Mouse (Mus musculus) MEL (cell line): Measurements from ENCODE around the gene Tmem79. TPM values are rescaled to one million over a fixed set of nuclear protein-coding genes. Genes with fewer than 3 reads are reported as not detected.
"Not testable (repeated sequence)": the region's sequence is repeated elsewhere in the genome, so short reads cannot be mapped to it uniquely, and the experiment has no call there.

Source experiments
- DNase-seq: peaks from one replicate; pipeline ENCODE4 v3.0.0; 2011; ENCODE audit warnings: low read depth, low spot score
- H3K27ac ChIP-seq: 2 replicates; pipeline ENCODE4 v1.5.1; 2012; ENCODE audit warnings: low read depth, mild to moderate bottlenecking, control low read depth, low read length, moderate library complexity; ENCODE audit not compliant: control insufficient read depth
- H3K27me3 ChIP-seq, 2 experiments: fragments of 150-350 bp in 1 of 2; sonication (generic) in 1 of 2; 2 replicates each; pipeline ENCODE4 v1.6.1; 2012; ENCODE audit warnings: low read length in 2 of 2, mild to moderate bottlenecking in 2 of 2, improper control_type of control experiment in 1 of 2, moderate library complexity in 1 of 2; ENCODE audit not compliant: insufficient read depth in 2 of 2, control insufficient read depth in 1 of 2
- H3K36me3 ChIP-seq, 2 experiments: 2 replicates each; pipeline ENCODE4 v1.6.1; 2012 to 2014; ENCODE audit warnings: low read length in 2 of 2, improper control_type of control experiment in 1 of 2, inconsistent platforms in 1 of 2, mild to moderate bottlenecking in 1 of 2; ENCODE audit not compliant: insufficient read depth in 2 of 2, control insufficient read depth in 1 of 2
- H3K4me1 ChIP-seq, 2 experiments: fragments of 150-350 bp in 1 of 2; sonication (generic) in 1 of 2; 2 replicates each; pipeline ENCODE4 v1.6.1; 2012; ENCODE audit warnings: low read length in 2 of 2, improper control_type of control experiment in 1 of 2, mild to moderate bottlenecking in 1 of 2; ENCODE audit not compliant: insufficient read depth in 2 of 2, control insufficient read depth in 1 of 2
- H3K4me3 ChIP-seq, 2 experiments: fragments of 150-350 bp in 1 of 2; sonication (generic) in 1 of 2; 2 replicates each; pipeline ENCODE4 v1.5.1; 2012; ENCODE audit warnings: low read depth in 2 of 2, low read length in 2 of 2, mild to moderate bottlenecking in 2 of 2, moderate library complexity in 2 of 2, control low read depth in 1 of 2, improper control_type of control experiment in 1 of 2; ENCODE audit not compliant: control insufficient read depth in 1 of 2, insufficient read depth in 1 of 2
- H3K79me2 ChIP-seq: 2 replicates; pipeline ENCODE4 v1.6.1; 2012; ENCODE audit warnings: mild to moderate bottlenecking, low read length, moderate library complexity; ENCODE audit not compliant: control insufficient read depth, poor library complexity, insufficient read depth
- H3K9ac ChIP-seq: 2 replicates; pipeline ENCODE4 v1.6.1; 2012; ENCODE audit warnings: low read depth, mild to moderate bottlenecking, control low read depth, low read length, moderate library complexity; ENCODE audit not compliant: control insufficient read depth, poor library complexity, severe bottlenecking
- H3K9me3 ChIP-seq: fragments of 150-350 bp; sonication (generic); replicated peaks from 2 replicates; pipeline ENCODE4 v1.6.1; 2012; ENCODE audit warnings: mild to moderate bottlenecking, low read length, improper control_type of control experiment, moderate library complexity; ENCODE audit not compliant: insufficient read depth
- BHLHE40 ChIP-seq: IDR thresholded peaks from 2 replicates; pipeline ENCODE4 v1.6.1; 2012; ENCODE audit warnings: low read depth, mild to moderate bottlenecking, inconsistent platforms, low read length, improper control_type of control experiment, borderline replicate concordance
- ELF1 ChIP-seq: IDR thresholded peaks from 2 replicates; pipeline ENCODE4 v1.6.1; 2014; ENCODE audit warnings: low read depth, mild to moderate bottlenecking, inconsistent platforms, low read length, improper control_type of control experiment, moderate library complexity
- EP300 ChIP-seq, 2 experiments: IDR thresholded peaks; 2 replicates each; pipeline ENCODE4 v1.6.1; 2011; ENCODE audit warnings: improper control_type of control experiment in 2 of 2, low read length in 2 of 2, low read depth in 1 of 2, mild to moderate bottlenecking in 1 of 2
- ETS1 ChIP-seq: IDR thresholded peaks from 2 replicates; pipeline ENCODE4 v1.6.1; 2012; ENCODE audit warnings: low read depth, mild to moderate bottlenecking, inconsistent platforms, low read length, improper control_type of control experiment, moderate library complexity
- GABPA ChIP-seq: IDR thresholded peaks from 2 replicates; pipeline ENCODE4 v1.6.1; 2012; ENCODE audit warnings: low read depth, mild to moderate bottlenecking, inconsistent platforms, low read length, improper control_type of control experiment, moderate library complexity
- HCFC1 ChIP-seq: IDR thresholded peaks from 2 replicates; pipeline ENCODE4 v1.6.1; 2012; ENCODE audit warnings: low read depth, mild to moderate bottlenecking, inconsistent platforms, low read length, improper control_type of control experiment, moderate library complexity
- KAT2A ChIP-seq: conservative IDR thresholded peaks from 2 replicates; pipeline ENCODE4 v1.6.1; 2012; ENCODE audit warnings: low read depth, low read length, improper control_type of control experiment, inconsistent platforms
- MAFK ChIP-seq: IDR thresholded peaks from 2 replicates; pipeline ENCODE4 v1.6.1; 2011; ENCODE audit warnings: low read depth, mild to moderate bottlenecking, low read length, improper control_type of control experiment, borderline replicate concordance
- MAX ChIP-seq: IDR thresholded peaks from 2 replicates; pipeline ENCODE4 v1.6.1; 2011; ENCODE audit warnings: low read length, improper control_type of control experiment
- MAZ ChIP-seq: IDR thresholded peaks from 2 replicates; pipeline ENCODE4 v1.6.1; 2012; ENCODE audit warnings: low read depth, mild to moderate bottlenecking, inconsistent platforms, low read length, improper control_type of control experiment
- MEF2A ChIP-seq: IDR thresholded peaks from 2 replicates; pipeline ENCODE4 v1.6.1; 2014; ENCODE audit warnings: low read depth, mild to moderate bottlenecking, inconsistent platforms, low read length, improper control_type of control experiment; ENCODE audit not compliant: poor library complexity, insufficient replicate concordance, severe bottlenecking; ENCODE audit errors: extremely low read depth
- MXI1 ChIP-seq: IDR thresholded peaks from 2 replicates; pipeline ENCODE4 v1.6.1; 2011; ENCODE audit warnings: mild to moderate bottlenecking, low read depth, low read length, improper control_type of control experiment
- POLR2AphosphoS2 ChIP-seq: IDR thresholded peaks from 2 replicates; pipeline ENCODE4 v1.6.1; 2011; ENCODE audit warnings: low read length, improper control_type of control experiment
- SIN3A ChIP-seq: IDR thresholded peaks from 2 replicates; pipeline ENCODE4 v1.6.1; 2012; ENCODE audit warnings: low read length, improper control_type of control experiment, inconsistent platforms
- SMC3 ChIP-seq: IDR thresholded peaks from 2 replicates; pipeline ENCODE4 v1.6.1; 2011; ENCODE audit warnings: low read depth, low read length, improper control_type of control experiment
- UBTF ChIP-seq: IDR thresholded peaks from 2 replicates; pipeline ENCODE4 v1.6.1; 2012; ENCODE audit warnings: low read depth, mild to moderate bottlenecking, inconsistent platforms, low read length, improper control_type of control experiment, moderate library complexity, borderline replicate concordance; ENCODE audit not compliant: insufficient read depth
- ZC3H11A ChIP-seq: IDR thresholded peaks from 2 replicates; pipeline ENCODE4 v1.6.1; 2012; ENCODE audit warnings: low read depth, mild to moderate bottlenecking, inconsistent platforms, low read length, improper control_type of control experiment
- ZNF384 ChIP-seq: IDR thresholded peaks from 2 replicates; pipeline ENCODE4 v1.6.1; 2012; ENCODE audit warnings: low read depth, mild to moderate bottlenecking, inconsistent platforms, low read length, improper control_type of control experiment
- polyA plus RNA-seq, 2 experiments: library from polyadenylated mRNA; stranded (reverse) in 1 of 2; unstranded in 1 of 2; fragments of >175 nt in 1 of 2; fragments of >200 nt in 1 of 2; gene quantifications; 2 replicates each; pipeline versions ENCODE4 v1.2.1 to v1.2.4; 2012; ENCODE audit warnings: low replicate concordance in 2 of 2, low read depth in 1 of 2; ENCODE audit not compliant: insufficient read length in 2 of 2, insufficient read depth in 1 of 2, missing spikeins in 1 of 2
- total RNA-seq: library from RNA; depleted of rRNA; stranded (reverse); fragments of 300-350 nt; gene quantifications from 2 replicates; pipeline ENCODE4 v1.2.3, GENCODE M21; 2012

Gene Tmem79
- total and polyA plus RNA-seq, 3 experiments, result 2.2 to 3.7 TPM; not detected in 1

DNA sequence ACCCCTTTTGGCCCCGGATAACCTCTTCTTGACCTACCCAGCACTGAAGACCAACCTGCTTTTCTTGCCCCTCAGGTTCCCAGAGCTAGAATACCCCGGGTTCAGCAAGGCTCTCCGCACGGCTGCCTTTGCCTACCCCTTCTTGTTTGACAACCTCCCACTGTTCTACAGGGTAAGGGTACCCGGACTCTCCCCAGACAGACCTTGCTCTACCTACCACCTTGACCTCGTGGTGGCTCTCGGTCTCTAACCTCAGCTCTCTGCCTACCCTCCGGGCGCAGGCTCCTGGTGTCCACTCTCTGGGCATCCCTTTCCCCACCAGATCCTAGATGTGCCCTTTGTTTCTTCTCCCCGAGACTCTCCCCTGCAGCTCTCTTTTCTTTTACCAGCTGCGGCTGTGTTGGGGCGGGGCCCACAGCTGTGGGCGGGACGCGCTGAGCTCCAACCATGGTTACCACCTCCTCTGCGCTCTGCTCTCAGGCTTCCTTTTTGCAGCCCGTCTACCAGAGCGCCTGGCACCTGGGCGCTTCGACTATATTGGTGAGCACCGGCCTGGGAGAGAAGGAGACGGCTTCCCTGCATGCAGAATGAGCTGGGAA, 31.0 kb upstream of the Tmem79 start:
- H3K4me3 ChIP-seq, H3K27me3 ChIP-seq, H3K9ac ChIP-seq, H3K9me3 ChIP-seq, H3K79me2 ChIP-seq, H3K27ac ChIP-seq, H3K4me1 ChIP-seq, H3K36me3 ChIP-seq, DNase-seq: not testable (repeated sequence)

DNA sequence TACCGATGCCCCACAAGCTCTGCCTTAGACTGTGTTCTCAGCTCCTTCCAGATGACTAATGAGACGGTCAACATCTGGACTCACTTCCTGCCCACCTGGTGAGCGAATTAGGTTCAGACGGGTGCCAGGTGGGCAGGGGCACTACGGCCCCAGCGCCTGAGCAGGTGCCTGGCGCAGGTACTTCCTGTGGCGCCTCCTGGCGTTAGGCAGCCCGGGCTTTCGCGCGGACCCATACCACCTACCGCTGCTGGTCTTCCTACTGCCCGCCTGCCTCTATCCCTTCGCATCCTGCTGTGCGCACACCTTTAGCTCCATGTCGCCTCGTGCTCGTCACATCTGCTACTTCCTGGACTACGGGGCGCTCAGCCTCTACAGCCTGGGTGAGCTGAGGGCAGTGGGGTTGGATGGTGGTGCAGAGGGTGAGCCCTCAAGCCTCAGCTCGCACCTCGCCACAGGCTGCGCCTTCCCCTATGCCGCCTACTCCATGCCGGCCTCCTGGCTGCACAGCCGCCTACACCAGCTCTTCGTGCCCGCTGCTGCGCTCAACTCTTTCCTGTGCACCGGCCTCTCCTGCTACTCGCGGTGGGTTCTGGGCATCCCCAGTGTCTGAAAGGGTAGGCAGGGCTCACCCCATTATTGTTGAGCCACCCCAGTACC, 29.9 kb upstream of the Tmem79 start:
- Histone ChIP-seq H3K9ac (no peak overlapping the region), H3K4me3 (no peak overlapping the region), H3K27ac (no peak overlapping the region), H3K79me2 (no peaks in the 10 kb centered on the region), H3K27me3 (no peaks in the 10 kb centered on the region), H3K36me3 (no peaks in the 10 kb centered on the region), H3K9me3 (no peaks in the 10 kb centered on the region), H3K4me1 (no peaks in the 10 kb centered on the region)
- no peak for TF ChIP-seq KAT2A
- TF ChIP-seq SMC3, result no peak
- no peak for TF ChIP-seq SIN3A
- TF ChIP-seq HCFC1, result no peak
- TF ChIP-seq ETS1, result no peak
- no peak for TF ChIP-seq EP300 (IDR thresholded peaks at IDR 0.05; ENCODE audit: low read depth in 1 of 2, low read length in 2 of 2)
- TF ChIP-seq ZC3H11A, result no peak
- no peak for DNase-seq

DNA sequence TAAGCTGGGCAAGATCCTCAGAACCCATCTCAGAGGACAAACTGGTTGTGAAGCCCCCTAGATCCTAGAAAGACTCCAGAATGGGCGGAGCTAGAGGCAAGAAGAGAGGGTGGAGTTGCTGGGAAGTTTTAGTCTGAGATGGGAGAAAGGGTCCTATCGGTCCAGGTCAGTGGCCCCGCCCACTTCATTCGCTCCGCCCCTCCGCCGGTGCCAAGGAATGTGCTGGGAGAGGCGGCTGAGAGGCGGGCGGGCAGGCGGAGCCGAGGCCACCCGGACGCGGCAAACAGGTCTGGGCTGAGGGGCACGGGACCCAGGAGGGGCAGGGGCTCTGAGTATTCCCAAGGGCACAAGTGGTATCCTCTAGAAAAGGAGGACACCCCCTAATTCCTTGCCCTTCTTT, 28.4 kb upstream of the Tmem79 start, which contains the start of gene Paqr6:
TSS of gene Paqr6 (plus strand) at position 248 of the 400 bp plus-strand sequence.
- no peaks in the 10 kb centered on the region for H3K79me2 ChIP-seq
- H3K4me3 ChIP-seq, result no peak within 1 kb of the TSS
- TF ChIP-seq ZNF384, result no peak
- TF ChIP-seq ETS1, result no peak
- TF ChIP-seq ELF1, result no peak
- no peak for TF ChIP-seq MAZ
- no peak for TF ChIP-seq MEF2A
- TF ChIP-seq MAFK, result no peak
- no peak for TF ChIP-seq SMC3
- no peak for TF ChIP-seq POLR2AphosphoS2
- no peak for TF ChIP-seq MXI1
- TF ChIP-seq BHLHE40, result no peak
- no peak for TF ChIP-seq UBTF
- TF ChIP-seq MAX, result no peak
- no peak for TF ChIP-seq GABPA
- no peak within 1 kb of the TSS for H3K9ac ChIP-seq
- DNase-seq, result no peak
- no peaks in the 10 kb centered on the region; a peak in 1 of 4 replicates for H3K36me3 ChIP-seq
- H3K27ac ChIP-seq, result no peak within 1 kb of the TSS
- no peaks in the 10 kb centered on the region for H3K27me3 ChIP-seq
- H3K9me3 ChIP-seq, result no peaks in the 10 kb centered on the region
- H3K4me1 ChIP-seq, result no peaks in the 10 kb centered on the region
